Mouse (Mus musculus) C2C12 (cell line): ENCODE measurements around the gene Nudt1. TPM values are rescaled to one million over a fixed set of nuclear protein-coding genes. Genes with fewer than 3 reads are reported as not detected.

Source experiments
- H3K27me3 ChIP-seq: one replicate; pipeline ENCODE4 v1.6.1; 2011; ENCODE audit not compliant: control insufficient read depth, insufficient read depth, insufficient read length
- H3K36me3 ChIP-seq: one replicate; pipeline ENCODE4 v1.6.1; 2011; ENCODE audit not compliant: control insufficient read depth, insufficient read depth
- H3K4me3 ChIP-seq: one replicate; pipeline ENCODE4 v1.5.1; 2011; ENCODE audit warnings: mild to moderate bottlenecking, control low read depth; ENCODE audit not compliant: poor library complexity, insufficient read depth, severe bottlenecking
- H3K79me2 ChIP-seq: one replicate; pipeline ENCODE4 v1.6.1; 2011; ENCODE audit not compliant: control insufficient read depth, insufficient read depth
- H3K79me3 ChIP-seq: one replicate; pipeline ENCODE4 v1.6.1; 2011; ENCODE audit warnings: low read depth, control low read depth
- H3ac ChIP-seq: one replicate; pipeline ENCODE3; 2011; ENCODE audit warnings: low read depth; ENCODE audit not compliant: control insufficient read depth, insufficient read length
- CEBPB ChIP-seq: IDR thresholded peaks from one replicate; pipeline ENCODE4 v1.6.1; 2011; ENCODE audit warnings: low read depth, mild to moderate bottlenecking, control low read depth, moderate library complexity
- CTCF ChIP-seq: IDR thresholded peaks from one replicate; pipeline ENCODE4 v1.5.1; 2011; ENCODE audit not compliant: control insufficient read depth, insufficient read depth, insufficient read length
- FOSL1 ChIP-seq: IDR thresholded peaks from one replicate; pipeline ENCODE4 v1.8.0; 2011; ENCODE audit warnings: mild to moderate bottlenecking, low read length; ENCODE audit not compliant: poor library complexity, insufficient read depth, severe bottlenecking
- MAX ChIP-seq: IDR thresholded peaks from one replicate; pipeline ENCODE4 v1.6.1; 2011; ENCODE audit warnings: mild to moderate bottlenecking, control low read depth
- MYOD1 ChIP-seq: IDR thresholded peaks from one replicate; pipeline ENCODE4 v1.6.1; 2011; ENCODE audit warnings: low read depth; ENCODE audit not compliant: control insufficient read depth, insufficient read length
- MYOG ChIP-seq: IDR thresholded peaks from one replicate; pipeline ENCODE4 v1.6.1; 2011; ENCODE audit not compliant: control insufficient read depth, insufficient read length; ENCODE audit errors: extremely low read depth
- USF1 ChIP-seq: IDR thresholded peaks from one replicate; pipeline ENCODE4 v1.6.1; 2011; ENCODE audit warnings: low read depth, mild to moderate bottlenecking, control low read depth, moderate library complexity
- polyA plus RNA-seq: library from polyadenylated mRNA; unstranded; fragments of >200 nt; fragmentation: generic; extraction: Trizol; gene quantifications from one replicate; pipeline ENCODE4 v1.2.1, GENCODE M21; 2012; ENCODE audit warnings: missing spikeins

Nudt1 gene
- polyA plus RNA-seq, 1 experiment: 37.7 TPM

DNA sequence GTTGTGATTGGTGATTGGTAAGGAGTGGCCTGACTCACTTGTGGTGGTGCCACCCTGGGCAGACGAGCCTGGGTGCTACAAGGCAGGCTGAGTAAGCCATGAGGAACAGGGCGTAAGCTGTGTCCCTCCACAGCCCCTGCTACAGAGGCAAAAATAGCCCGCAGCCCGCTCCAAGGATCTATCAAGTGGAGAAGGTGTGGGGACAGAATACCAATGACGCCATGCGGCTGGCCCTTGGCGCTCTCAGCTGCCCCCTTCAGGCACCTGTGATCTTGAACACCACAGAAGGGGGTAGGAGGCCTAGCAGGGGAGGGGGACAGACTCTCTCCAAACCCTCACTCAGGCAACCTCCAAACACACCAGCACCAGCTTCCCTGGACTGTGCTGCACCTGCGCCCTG lies 15.4 kb upstream of the Nudt1 start:
- TF ChIP-seq MAX (no peak), CTCF (no peak), CEBPB (no peak), MYOG (no peak), MYOD1 (no peak), USF1 (no peak), FOSL1 (no peak)
- Histone ChIP-seq H3ac (no peak overlapping the region), H3K36me3 (peaks cover 62% of the 10 kb centered on the region)

DNA sequence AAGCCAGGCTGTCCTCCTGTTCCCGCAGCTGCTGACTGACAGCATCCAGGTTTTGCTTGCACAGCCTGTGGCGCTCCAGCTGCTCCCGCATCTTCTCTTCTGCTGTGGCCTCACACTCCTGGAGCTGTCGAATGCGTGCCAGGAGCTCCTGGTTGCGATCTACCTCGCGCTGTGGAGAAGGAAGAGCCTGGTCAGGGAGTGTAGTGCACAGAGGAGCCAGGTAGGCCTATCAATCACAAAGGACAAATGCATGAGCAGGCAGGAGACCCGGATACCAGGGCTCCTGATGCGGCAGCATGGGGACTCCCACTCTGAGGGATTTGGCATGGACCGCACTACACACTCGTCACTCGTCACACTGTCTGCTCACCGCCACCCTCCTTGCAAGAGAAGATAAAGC lies 13.9 kb upstream of the Nudt1 start:
- H3K79me3 ChIP-seq: no peaks in the 10 kb centered on the region
- H3K27me3 ChIP-seq: no peaks in the 10 kb centered on the region
- H3ac ChIP-seq: no peak overlapping the region
- H3K36me3 ChIP-seq: peaks cover 65% of the 10 kb centered on the region
- TF ChIP-seq MAX (no peak), MYOD1 (no peak), CTCF (no peak), FOSL1 (no peak)
- no peak overlapping the region for H3K4me3 ChIP-seq
- no peaks in the 10 kb centered on the region for H3K79me2 ChIP-seq

More for the DNA sequence above, 15.4 kb upstream of the Nudt1 start:
- Histone ChIP-seq H3K79me3 (no peaks in the 10 kb centered on the region), H3K27me3 (no peaks in the 10 kb centered on the region), H3K79me2 (no peaks in the 10 kb centered on the region), H3K4me3 (no peak overlapping the region)

DNA sequence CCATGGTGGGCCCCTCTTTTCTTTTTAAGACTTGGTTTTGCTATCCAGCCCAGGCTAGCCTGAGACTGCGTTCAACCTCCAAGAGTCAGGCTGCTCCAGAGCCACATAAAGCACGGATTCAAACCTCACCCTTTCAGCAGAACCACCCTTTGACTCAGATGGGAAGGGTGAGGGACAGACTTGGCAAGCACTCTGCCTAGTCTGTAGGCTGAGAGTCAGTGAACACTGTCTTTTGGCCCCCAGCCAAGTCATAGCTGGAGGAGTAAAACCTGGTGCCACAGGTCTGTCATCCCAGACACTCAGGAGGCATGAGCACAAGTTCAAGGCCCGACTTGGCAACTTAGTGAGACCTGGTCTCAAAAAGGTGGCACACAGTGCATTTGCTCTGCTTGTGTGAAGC lies 4.7 kb upstream of the Nudt1 start:
- no peak overlapping the region for H3K4me3 ChIP-seq
- H3K36me3 ChIP-seq: peaks cover 22% of the 10 kb centered on the region

DNA sequence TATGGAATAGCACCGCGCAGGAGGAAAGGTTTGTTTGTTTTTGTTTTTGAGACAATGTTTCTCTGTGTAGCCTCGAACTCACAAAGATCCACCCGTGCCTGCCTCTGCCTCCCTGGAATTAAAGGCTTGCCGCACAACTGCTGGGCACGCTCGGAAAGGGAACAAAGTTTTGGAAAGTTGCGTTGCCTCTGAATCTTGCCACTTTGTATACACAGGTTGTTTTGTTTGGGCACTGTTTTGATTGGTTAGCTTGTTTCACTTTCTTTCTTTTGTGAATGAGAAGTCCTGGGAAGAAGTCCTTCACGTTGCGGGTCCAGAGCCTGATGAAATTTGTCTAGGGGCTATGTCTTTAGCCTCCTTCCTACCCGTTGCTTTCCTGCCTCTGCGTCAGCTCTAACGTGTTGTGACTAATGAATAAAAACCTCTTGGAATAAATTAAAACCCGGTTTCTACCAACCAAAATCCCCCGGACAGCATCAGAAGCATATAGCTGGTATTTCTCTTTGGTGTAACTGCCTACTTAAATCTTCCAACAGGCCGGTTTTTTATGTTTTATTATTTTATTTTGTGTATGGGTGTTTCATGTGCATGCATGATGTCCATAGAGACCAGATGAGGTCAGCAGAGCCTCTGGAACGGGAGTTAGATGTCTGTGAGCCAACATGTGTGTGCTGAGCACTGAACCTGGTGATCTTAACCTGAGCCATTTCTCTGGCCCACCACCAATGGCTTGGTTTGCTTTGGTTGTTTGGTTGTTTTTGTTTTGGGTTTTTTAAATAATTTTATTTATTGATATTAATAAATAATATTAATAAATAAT lies 510 bp downstream of the Nudt1 start:
- Histone ChIP-seq H3ac (peak overlapping the region; percentile 27), H3K36me3 (no peaks in the 10 kb centered on the region), H3K27me3 (no peaks in the 10 kb centered on the region), H3K4me3 (peak overlapping the region; percentile 82), H3K79me3 (peaks cover 33% of the 10 kb centered on the region), H3K79me2 (peaks cover 44% of the 10 kb centered on the region)
- TF ChIP-seq USF1: no peak
- no peak for TF ChIP-seq MAX
- no peak for TF ChIP-seq CEBPB
- TF ChIP-seq CTCF: no peak
- no peak for TF ChIP-seq MYOG
- no peak for TF ChIP-seq FOSL1
- no peak for TF ChIP-seq MYOD1

More for the DNA sequence above, 4.7 kb upstream of the Nudt1 start:
- Histone ChIP-seq H3K79me2 (peaks cover 64% of the 10 kb centered on the region), H3K27me3 (no peaks in the 10 kb centered on the region), H3ac (no peak overlapping the region), H3K79me3 (peaks cover 40% of the 10 kb centered on the region)
- TF ChIP-seq MYOD1: no peak

DNA sequence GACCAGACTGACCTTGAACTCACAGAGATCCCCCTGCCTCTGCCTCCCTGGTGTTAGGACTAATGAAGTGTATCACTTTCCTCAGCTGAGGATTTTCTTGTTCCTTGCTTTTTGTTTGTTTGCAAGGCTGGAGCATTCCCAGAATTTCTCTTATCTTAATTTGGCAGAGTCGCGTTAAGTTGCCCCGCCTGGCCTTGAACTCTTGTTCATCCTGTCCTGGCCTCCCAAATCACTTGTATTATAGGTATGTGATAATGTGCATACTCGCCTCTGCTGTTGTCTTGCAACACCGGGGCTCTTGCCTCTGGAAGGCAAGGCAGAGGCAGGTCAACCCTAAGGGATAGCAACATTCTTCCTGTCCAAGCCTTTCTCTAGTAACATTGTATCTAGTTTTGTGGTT lies 2.6 kb downstream of the Nudt1 start:
- Histone ChIP-seq H3ac (no peak overlapping the region), H3K36me3 (no peaks in the 10 kb centered on the region), H3K4me3 (no peak overlapping the region), H3K79me3 (peaks cover 20% of the 10 kb centered on the region), H3K79me2 (peaks cover 23% of the 10 kb centered on the region), H3K27me3 (no peaks in the 10 kb centered on the region)
- TF ChIP-seq CEBPB (no peak), USF1 (no peak), FOSL1 (no peak), MYOG (no peak), MAX (no peak)

DNA sequence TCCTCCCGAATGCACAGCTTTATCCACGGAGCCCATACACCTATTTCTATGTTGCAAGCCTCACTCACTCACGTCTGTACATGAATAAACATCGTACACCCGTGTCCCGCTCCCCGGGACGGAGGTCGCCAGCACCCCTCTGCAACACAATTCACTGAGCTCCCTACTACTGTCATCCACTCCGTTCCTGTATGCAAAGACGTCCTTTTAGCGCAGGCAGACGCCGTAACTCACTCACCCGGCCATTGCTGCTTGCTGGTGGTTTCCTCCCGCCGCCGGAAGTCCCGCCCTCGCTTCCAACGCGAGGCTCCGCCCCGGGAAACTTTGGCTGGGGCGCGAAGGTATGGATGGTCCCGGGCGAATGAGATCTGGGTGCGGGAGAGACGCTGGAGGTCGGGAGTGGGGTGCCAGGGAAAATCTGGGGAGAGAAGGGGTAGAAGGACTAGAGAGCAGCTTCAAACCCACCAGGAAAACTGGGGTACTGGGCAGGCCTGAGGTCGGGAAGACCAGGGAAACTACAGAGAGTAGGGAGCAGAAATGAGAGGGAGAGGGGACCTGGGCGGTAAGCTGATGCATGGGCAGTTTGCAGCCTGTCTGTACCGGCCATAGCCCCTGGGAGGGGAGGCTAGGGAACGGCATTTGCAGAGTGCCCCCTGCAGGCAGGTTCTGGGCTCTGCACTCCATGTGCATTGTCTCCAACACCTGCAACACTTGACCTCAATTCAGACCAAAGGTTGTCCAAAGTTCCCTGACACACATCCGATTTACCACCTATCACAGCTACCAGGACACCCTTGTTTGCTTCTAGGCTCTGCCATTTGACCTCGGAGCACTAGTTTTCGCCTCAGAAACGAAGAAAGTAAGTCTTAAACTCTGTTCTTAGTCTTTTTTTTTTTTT lies 10.4 kb downstream of the Nudt1 start, which contains the start of gene Mrm2:
TSS of gene Mrm2 (minus strand) at position 284 of the 898 bp plus-strand sequence.
- H3K36me3 ChIP-seq: no peaks in the 10 kb centered on the region
- H3K4me3 ChIP-seq: peak within 1 kb of the TSS; percentile 68
- H3ac ChIP-seq: peak within 1 kb of the TSS; percentile 95
- H3K79me2 ChIP-seq: peaks cover 12% of the 10 kb centered on the region
- TF ChIP-seq MAX: peak; percentile 38
- TF ChIP-seq FOSL1: no peak
- peak; percentile 86 for TF ChIP-seq CTCF
- no peaks in the 10 kb centered on the region for H3K27me3 ChIP-seq
- no peaks in the 10 kb centered on the region for H3K79me3 ChIP-seq
